Mouse (Mus musculus): ENCODE measurements around the gene Cox7a2l. TPM values are rescaled to one million over a fixed set of nuclear protein-coding genes. Genes with fewer than 3 reads are reported as not detected.

The Cox7a2l gene
- polyA plus RNA-seq, 1 experiment: 30.9 TPM

- peaks cover 24% of the 10 kb centered on the region for H3K27me3 ChIP-seq (replicated peaks)
- H3K9me3 ChIP-seq: peaks cover 5% of the 10 kb centered on the region; the same call in 1 of the 2 replicates
- H3K4me3 ChIP-seq (replicated peaks): no peak overlapping the region
- H3K36me3 ChIP-seq (replicated peaks; ENCODE audit: low read length): no peaks in the 10 kb centered on the region
- H3K4me1 ChIP-seq: peaks cover 22% of the 10 kb centered on the region
- TF ChIP-seq FLI1 (IDR thresholded peaks at IDR 0.05; ENCODE audit: low read length) (no peak), GATA1 (IDR thresholded peaks at IDR 0.05; ENCODE audit: borderline replicate concordance, low read length) (no peak)
These were observed 30.0 kb upstream of the Cox7a2l start for GRCm38 (mm10) chr17:83547145-83547544.

GRCm38 (mm10) chr17:83545756-83546742 is 28.9 kb upstream of the Cox7a2l start:
- TF ChIP-seq FLI1 (IDR thresholded peaks at IDR 0.05; ENCODE audit: low read length): no peak
- TF ChIP-seq GATA1 (IDR thresholded peaks at IDR 0.05; ENCODE audit: borderline replicate concordance, low read length): no peak
- Histone ChIP-seq H3K36me3 (replicated peaks; ENCODE audit: low read length) (no peaks in the 10 kb centered on the region), H3K9me3 (peaks cover 5% of the 10 kb centered on the region; the same call in 1 of the 2 replicates), H3K27me3 (replicated peaks) (peaks cover 29% of the 10 kb centered on the region), H3K4me1 (peaks cover 20% of the 10 kb centered on the region), H3K4me3 (replicated peaks) (no peak overlapping the region)

- Histone ChIP-seq H3K4me3 (replicated peaks) (no peak overlapping the region), H3K9me3 (peaks cover 5% of the 10 kb centered on the region; the same call in 1 of the 2 replicates), H3K27me3 (replicated peaks) (peaks cover 35% of the 10 kb centered on the region), H3K4me1 (peaks cover 20% of the 10 kb centered on the region), H3K36me3 (replicated peaks; ENCODE audit: low read length) (no peaks in the 10 kb centered on the region)
- TF ChIP-seq FLI1 (IDR thresholded peaks at IDR 0.05; ENCODE audit: low read length) (no peak), GATA1 (IDR thresholded peaks at IDR 0.05; ENCODE audit: borderline replicate concordance, low read length) (no peak)
These were observed 28.1 kb upstream of the Cox7a2l start for GRCm38 (mm10) chr17:83545259-83545658.

GRCm38 (mm10) chr17:83542424-83542823 is 25.3 kb upstream of the Cox7a2l start:
- Histone ChIP-seq H3K4me3 (replicated peaks) (no peak overlapping the region), H3K4me1 (peaks cover 3% of the 10 kb centered on the region; the same call in 1 of the 2 replicates), H3K36me3 (replicated peaks; ENCODE audit: low read length) (no peaks in the 10 kb centered on the region), H3K27me3 (replicated peaks) (peaks cover 43% of the 10 kb centered on the region), H3K9me3 (peaks cover 4% of the 10 kb centered on the region; the same call in 1 of the 2 replicates)
- no peak for TF ChIP-seq FLI1 (IDR thresholded peaks at IDR 0.05; ENCODE audit: low read length)
- TF ChIP-seq GATA1 (IDR thresholded peaks at IDR 0.05; ENCODE audit: borderline replicate concordance, low read length): no peak

GRCm38 (mm10) chr17:83539262-83540037 is 22.3 kb upstream of the Cox7a2l start:
- no peak for TF ChIP-seq FLI1 (IDR thresholded peaks at IDR 0.05; ENCODE audit: low read length)
- no peak for TF ChIP-seq GATA1 (IDR thresholded peaks at IDR 0.05; ENCODE audit: borderline replicate concordance, low read length)
- Histone ChIP-seq H3K36me3 (replicated peaks; ENCODE audit: low read length) (no peaks in the 10 kb centered on the region), H3K4me1 (peaks cover 9% of the 10 kb centered on the region), H3K9me3 (peaks cover 1% of the 10 kb centered on the region), H3K4me3 (replicated peaks) (no peak overlapping the region), H3K27me3 (replicated peaks) (peaks cover 32% of the 10 kb centered on the region)

GRCm38 (mm10) chr17:83538694-83539093 is 21.6 kb upstream of the Cox7a2l start:
- no peak overlapping the region for H3K4me3 ChIP-seq (replicated peaks)
- TF ChIP-seq FLI1 (IDR thresholded peaks at IDR 0.05; ENCODE audit: low read length) (no peak), GATA1 (IDR thresholded peaks at IDR 0.05; ENCODE audit: borderline replicate concordance, low read length) (no peak)
- H3K9me3 ChIP-seq: peaks cover 9% of the 10 kb centered on the region
- peaks cover 9% of the 10 kb centered on the region for H3K4me1 ChIP-seq
- no peaks in the 10 kb centered on the region for H3K36me3 ChIP-seq (replicated peaks; ENCODE audit: low read length)
- H3K27me3 ChIP-seq (replicated peaks): peaks cover 32% of the 10 kb centered on the region

GRCm38 (mm10) chr17:83538141-83538540 is 21.0 kb upstream of the Cox7a2l start:
- H3K4me3 ChIP-seq (replicated peaks): no peak overlapping the region
- H3K27me3 ChIP-seq (replicated peaks): peaks cover 31% of the 10 kb centered on the region
- peaks cover 9% of the 10 kb centered on the region for H3K4me1 ChIP-seq
- H3K36me3 ChIP-seq (replicated peaks; ENCODE audit: low read length): no peaks in the 10 kb centered on the region
- peaks cover 10% of the 10 kb centered on the region for H3K9me3 ChIP-seq
- TF ChIP-seq GATA1 (IDR thresholded peaks at IDR 0.05; ENCODE audit: borderline replicate concordance, low read length) (no peak), FLI1 (IDR thresholded peaks at IDR 0.05; ENCODE audit: low read length) (no peak)

GRCm38 (mm10) chr17:83533150-83533549 is 16.0 kb upstream of the Cox7a2l start:
- no peak for TF ChIP-seq FLI1 (IDR thresholded peaks at IDR 0.05; ENCODE audit: low read length)
- no peak for TF ChIP-seq GATA1 (IDR thresholded peaks at IDR 0.05; ENCODE audit: borderline replicate concordance, low read length)
- H3K36me3 ChIP-seq (replicated peaks; ENCODE audit: low read length): no peaks in the 10 kb centered on the region
- no peak overlapping the region for H3K4me3 ChIP-seq (replicated peaks)
- peaks cover 15% of the 10 kb centered on the region for H3K27me3 ChIP-seq (replicated peaks)
- H3K9me3 ChIP-seq: peaks cover 16% of the 10 kb centered on the region
- H3K4me1 ChIP-seq: peaks cover 17% of the 10 kb centered on the region

GRCm38 (mm10) chr17:83527651-83528381 is 10.7 kb upstream of the Cox7a2l start:
- Histone ChIP-seq H3K4me1 (peaks cover 46% of the 10 kb centered on the region), H3K4me3 (replicated peaks) (peak overlapping the region; percentile 80), H3K9me3 (peaks cover 6% of the 10 kb centered on the region; the same call in 1 of the 2 replicates)

More at GRCm38 (mm10) chr17:83527651-83528381, 10.7 kb upstream of the Cox7a2l start:
- no peak for TF ChIP-seq GATA1 (IDR thresholded peaks at IDR 0.05; ENCODE audit: borderline replicate concordance, low read length)
- TF ChIP-seq FLI1 (IDR thresholded peaks at IDR 0.05; ENCODE audit: low read length): no peak
- peaks cover 8% of the 10 kb centered on the region for H3K27me3 ChIP-seq (replicated peaks)
- H3K36me3 ChIP-seq (replicated peaks; ENCODE audit: low read length): no peaks in the 10 kb centered on the region
